Mouse (Mus musculus) heart, embryonic 11.5 days (tissue): ENCODE data around the gene Zfp462. TPM values are rescaled to one million over a fixed set of nuclear protein-coding genes. Genes with fewer than 3 reads are reported as not detected.

ENCODE experiments used
- ATAC-seq: fragments of 200-750 bp; cut with Nextera tagmentation; replicated peaks from 2 replicates; pipeline ENCODE4 v1.8.0; 2017; ENCODE audit warnings: moderate library complexity; ENCODE audit not compliant: insufficient number of reproducible peaks, low FRiP score, low TSS enrichment
- H3K27ac ChIP-seq: fragments of 300-500 bp; sonication (generic); 2 replicates; pipeline ENCODE4 v1.5.1; 2014; ENCODE audit warnings: mild to moderate bottlenecking, low read depth, low read length
- H3K27me3 ChIP-seq: fragments of 300-500 bp; sonication (generic); 2 replicates; pipeline ENCODE4 v1.6.1; 2014; ENCODE audit warnings: mild to moderate bottlenecking, low read length, mixed read lengths; ENCODE audit not compliant: control insufficient read depth, insufficient read depth
- H3K36me3 ChIP-seq: fragments of 300-500 bp; sonication (generic); 2 replicates; pipeline ENCODE4 v1.6.1; 2014; ENCODE audit warnings: mild to moderate bottlenecking, low read length, moderate library complexity, mixed read lengths; ENCODE audit not compliant: control insufficient read depth, insufficient read depth
- H3K4me1 ChIP-seq: fragments of 300-500 bp; sonication (generic); 2 replicates; pipeline ENCODE4 v1.6.1; 2014; ENCODE audit warnings: low read length; ENCODE audit not compliant: control insufficient read depth, insufficient read depth
- H3K4me2 ChIP-seq: fragments of 300-500 bp; sonication (generic); 2 replicates; pipeline ENCODE4 v1.6.1; 2014; ENCODE audit warnings: mild to moderate bottlenecking, moderate library complexity
- H3K4me3 ChIP-seq: fragments of 300-500 bp; sonication (generic); 2 replicates; pipeline ENCODE4 v1.5.1; 2014; ENCODE audit warnings: low read depth, low read length
- H3K9ac ChIP-seq: fragments of 300-500 bp; sonication (generic); 2 replicates; pipeline ENCODE4 v1.6.1; 2014; ENCODE audit warnings: mild to moderate bottlenecking, low read depth, low read length, moderate library complexity
- H3K9me3 ChIP-seq: fragments of 300-500 bp; sonication (generic); replicated peaks from 2 replicates; pipeline ENCODE4 v1.6.1; 2016; ENCODE audit warnings: low read length; ENCODE audit not compliant: control insufficient read depth
- WGBS: fragments of 180-500 bp; shearing (Covaris S2); extraction: QIAGEN DNeasy Blood & Tissue Kit; methylation state at CpG from one replicate; pipeline ENCODE4 v1.1.7; 2014; ENCODE audit not compliant: insufficient replicate concordance; 5-methylcytosine and 5-hydroxymethylcytosine counted together
- polyA plus RNA-seq: library from polyadenylated mRNA; unstranded; fragments of >200 nt; fragmentation: Nextera tagmentation; extraction: Ambion mirVana; gene quantifications from 2 replicates; pipeline ENCODE4 v1.2.1, GENCODE M21; 2014

Gene Zfp462
- polyA plus RNA-seq, 1 experiment from 2014 or later = 5.7 TPM

DNA sequence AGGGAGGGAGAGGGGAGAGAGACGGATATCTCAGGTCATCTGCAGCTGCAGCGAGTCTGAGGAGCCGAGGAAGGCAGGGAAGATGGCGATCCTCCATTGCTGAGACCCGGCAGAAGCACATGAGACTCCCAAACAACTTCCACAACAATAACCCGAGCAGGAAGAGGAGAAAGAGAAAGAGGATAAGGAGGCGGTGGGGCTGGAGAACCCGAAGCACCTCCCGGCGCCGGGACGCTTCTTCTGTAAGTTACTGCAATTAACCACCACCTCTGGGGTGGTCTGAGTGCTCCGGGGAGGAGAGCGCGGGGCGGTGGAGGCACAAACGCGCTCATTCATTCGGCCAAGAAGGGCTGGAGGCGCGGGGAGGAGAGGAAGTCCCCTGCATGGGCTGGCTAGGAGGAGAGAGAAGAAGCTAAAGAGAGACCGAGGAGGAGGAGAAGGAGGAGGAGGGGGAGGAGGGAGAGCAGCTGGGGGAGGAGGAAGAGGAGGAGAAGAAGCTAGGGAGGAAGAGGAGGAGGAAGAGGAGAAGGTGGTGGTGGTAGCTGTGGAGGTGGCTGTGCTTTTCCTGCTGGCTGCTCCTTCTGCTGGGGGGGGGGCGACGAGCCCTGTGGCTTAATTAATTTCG, 3.3 kb downstream of the Zfp462 start:
- H3K9ac ChIP-seq = peak overlapping the region; percentile 90
- no peaks in the 10 kb centered on the region for H3K27me3 ChIP-seq
- H3K9me3 ChIP-seq = no peaks in the 10 kb centered on the region
- WGBS = 2% methylated on average over 24 of the region's 25 CpGs
- peaks cover 11% of the 10 kb centered on the region for H3K4me1 ChIP-seq
- H3K4me3 ChIP-seq = peak overlapping the region; percentile 62
- peak overlapping the region; percentile 85 for H3K4me2 ChIP-seq
- no peaks in the 10 kb centered on the region for H3K36me3 ChIP-seq
- ATAC-seq = no peak; the same call in 1 of the 2 replicates
- H3K27ac ChIP-seq = peak overlapping the region; percentile 94

DNA sequence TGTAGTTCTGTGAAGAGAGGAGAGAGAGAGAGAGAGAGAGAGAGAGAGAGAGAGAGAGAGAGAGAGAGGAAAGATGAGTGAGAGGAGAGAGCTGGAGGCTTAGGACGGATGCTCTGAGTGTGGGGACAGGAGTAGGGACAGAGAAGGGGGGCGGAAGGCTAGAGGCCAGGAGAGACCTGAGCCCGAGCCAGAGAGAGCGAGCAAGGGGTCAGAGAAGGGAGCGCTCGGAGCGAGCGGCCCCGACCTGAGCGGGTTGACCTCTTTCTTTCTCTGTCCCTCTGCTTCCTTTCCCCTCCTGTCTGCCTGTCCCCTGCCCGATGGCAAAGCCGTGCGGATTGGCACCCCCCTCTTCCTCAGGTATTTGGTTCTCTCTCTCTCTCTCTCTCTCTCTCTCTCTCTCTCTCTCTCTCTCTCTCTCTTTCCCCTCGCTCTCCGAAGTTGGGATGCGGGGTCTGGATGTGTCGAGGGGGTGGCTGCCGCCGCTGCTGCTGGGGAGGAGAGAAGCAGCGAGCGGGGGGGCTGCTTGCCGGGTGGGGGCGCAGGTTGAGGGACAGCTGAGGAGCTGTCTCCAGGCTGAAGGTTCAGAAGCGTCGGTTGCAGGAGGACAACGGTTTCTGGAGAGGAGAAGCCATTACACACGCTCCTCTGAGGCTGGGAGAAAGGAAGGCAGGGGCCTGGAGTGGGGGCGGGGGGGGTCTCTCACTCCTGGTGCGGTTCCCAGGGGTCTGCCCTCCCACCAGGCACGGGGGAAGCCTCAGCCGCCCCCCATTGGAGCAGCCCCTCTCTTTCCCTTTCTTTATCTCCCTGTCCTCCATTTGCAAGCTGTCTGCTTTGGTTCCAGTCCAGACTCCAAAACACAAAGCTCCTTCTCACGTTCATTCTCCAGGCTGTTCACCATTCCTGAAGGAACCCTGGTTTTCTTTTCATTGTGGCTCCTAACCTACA, 4.0 kb downstream of the Zfp462 start:
- WGBS = 1% methylated on average over 19 of the region's 32 CpGs
- peak overlapping the region; percentile 62 for H3K4me3 ChIP-seq
- no peaks in the 10 kb centered on the region for H3K9me3 ChIP-seq
- H3K4me1 ChIP-seq = peaks cover 13% of the 10 kb centered on the region
- no peaks in the 10 kb centered on the region for H3K36me3 ChIP-seq
- peak overlapping the region; percentile 90 for H3K9ac ChIP-seq
- H3K4me2 ChIP-seq = peak overlapping the region; percentile 85
- H3K27me3 ChIP-seq = no peaks in the 10 kb centered on the region
- peak overlapping the region; percentile 94 for H3K27ac ChIP-seq
- ATAC-seq = peak; percentile 58

DNA sequence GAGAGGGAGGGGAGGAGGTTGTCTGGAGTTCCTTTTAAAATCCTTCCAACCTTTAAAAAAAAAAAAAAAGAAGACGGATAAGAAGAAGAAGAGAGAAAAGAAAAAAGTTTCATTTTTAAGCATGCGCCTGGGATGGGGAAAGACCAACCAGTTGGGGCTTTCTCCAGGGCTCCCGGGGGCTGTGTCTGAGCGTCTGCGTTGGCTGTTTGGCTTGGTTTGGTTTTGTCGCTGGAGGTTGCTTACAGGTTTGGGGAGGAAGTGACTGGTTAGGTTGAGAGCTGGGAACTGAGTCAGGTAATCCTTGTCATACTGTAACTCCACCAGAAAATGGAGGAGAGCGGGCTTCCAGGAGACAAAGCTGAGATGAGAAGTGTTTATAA, 4.7 kb downstream of the Zfp462 start:
- Histone ChIP-seq H3K4me3 (peak overlapping the region; percentile 62), H3K4me1 (peaks cover 16% of the 10 kb centered on the region), H3K27me3 (no peaks in the 10 kb centered on the region), H3K4me2 (peak overlapping the region; percentile 85), H3K36me3 (no peaks in the 10 kb centered on the region), H3K27ac (peak overlapping the region; percentile 94), H3K9me3 (no peaks in the 10 kb centered on the region), H3K9ac (peak overlapping the region; percentile 90)
- ATAC-seq = no peak
- WGBS = 15% methylated on average over 7 of the region's 7 CpGs

DNA sequence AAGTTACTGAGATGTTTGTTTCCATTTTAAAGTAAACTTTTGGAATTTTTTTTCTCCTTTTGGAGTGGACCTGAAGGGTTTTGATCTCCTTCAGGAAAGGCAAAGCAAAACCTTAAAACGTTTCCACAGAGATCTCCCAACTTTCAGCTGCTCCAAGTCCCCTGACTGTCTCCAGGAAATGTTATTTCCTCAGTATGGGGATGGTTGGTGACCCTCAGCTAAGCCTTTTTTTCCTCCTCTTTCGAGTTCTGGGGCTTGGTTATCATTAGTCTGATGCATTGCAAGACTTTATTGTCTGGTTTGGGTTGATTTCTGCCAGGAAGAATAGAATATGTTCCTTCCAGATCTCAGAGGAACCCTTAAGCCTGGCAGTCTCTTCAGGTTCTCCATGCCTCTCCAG, 5.3 kb downstream of the Zfp462 start:
- Histone ChIP-seq H3K27me3 (no peaks in the 10 kb centered on the region), H3K4me2 (peak overlapping the region; percentile 85), H3K4me3 (peak overlapping the region; percentile 62), H3K36me3 (no peaks in the 10 kb centered on the region), H3K9me3 (no peaks in the 10 kb centered on the region), H3K27ac (peak overlapping the region; percentile 94), H3K9ac (0 out of 2 replicates have a peak overlapping the region, but pooled peaks have one; percentile 90), H3K4me1 (peaks cover 16% of the 10 kb centered on the region)
- no peak for ATAC-seq
- WGBS = 21% methylated on average over 2 of the region's 2 CpGs

DNA sequence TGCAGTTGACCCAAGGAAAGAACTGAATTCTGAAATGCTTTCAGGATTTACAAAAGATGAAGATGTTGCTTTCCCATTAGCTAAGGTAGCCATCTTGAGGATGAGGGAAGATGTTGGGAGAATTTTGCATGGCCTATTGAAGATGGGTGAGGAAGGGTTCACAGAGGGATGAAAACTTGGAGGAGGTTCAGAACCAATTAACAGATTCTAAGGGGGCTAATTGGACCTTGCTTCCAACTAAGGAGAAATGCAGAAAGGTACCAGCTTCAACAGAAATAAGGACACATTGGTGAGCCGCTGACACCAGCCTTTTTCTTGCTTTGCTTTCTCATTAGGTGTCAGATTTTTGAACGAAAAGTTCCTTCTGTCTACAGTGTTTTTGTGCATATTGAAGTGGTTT, 6.0 kb downstream of the Zfp462 start:
- no peak for ATAC-seq
- Histone ChIP-seq H3K36me3 (no peaks in the 10 kb centered on the region), H3K9me3 (no peaks in the 10 kb centered on the region), H3K27me3 (no peaks in the 10 kb centered on the region), H3K9ac (no peak overlapping the region), H3K4me1 (peaks cover 16% of the 10 kb centered on the region), H3K27ac (no peak overlapping the region), H3K4me3 (no peak overlapping the region), H3K4me2 (no peak overlapping the region)
- WGBS = 81% methylated on average over 2 of the region's 2 CpGs

DNA sequence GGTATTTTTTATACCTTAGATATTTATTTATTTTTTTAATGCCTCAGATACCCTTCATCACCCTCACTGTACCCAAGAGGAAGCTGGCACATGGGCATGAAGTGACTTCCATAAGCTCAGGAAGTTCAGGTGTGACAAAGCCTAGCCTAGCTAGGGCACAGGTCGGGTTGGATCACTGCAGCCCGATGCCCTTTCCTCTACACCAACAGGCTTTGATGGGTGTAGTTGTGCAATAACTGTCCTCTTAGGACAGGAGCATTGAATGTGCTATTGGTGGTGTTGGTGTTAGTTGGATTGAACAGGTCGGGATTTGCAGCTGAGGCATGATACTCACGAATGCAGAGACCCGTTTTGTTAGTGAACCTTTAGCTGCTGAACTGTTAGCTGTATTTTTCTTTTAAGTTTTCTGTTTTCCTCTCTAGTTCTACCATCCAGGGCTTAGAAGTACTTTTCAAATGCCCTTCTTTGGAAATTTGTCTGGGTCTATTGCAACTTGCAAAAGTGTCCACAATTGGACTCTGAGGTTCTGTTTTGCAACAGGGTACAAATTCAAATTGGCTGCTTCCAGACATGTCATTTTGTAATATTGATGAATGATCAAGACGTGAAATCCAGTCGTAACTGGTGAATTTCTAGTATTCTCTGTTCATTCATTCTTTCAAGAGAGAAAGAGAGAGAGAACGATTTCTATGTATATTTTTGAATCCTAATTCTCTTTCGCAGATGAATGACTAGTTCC, 9.0 kb downstream of the Zfp462 start:
- H3K36me3 ChIP-seq = no peaks in the 10 kb centered on the region
- H3K4me1 ChIP-seq = peaks cover 16% of the 10 kb centered on the region
- no peaks in the 10 kb centered on the region for H3K9me3 ChIP-seq
- 83% methylated on average over 9 of the region's 9 CpGs for WGBS
- H3K4me3 ChIP-seq = no peak overlapping the region
- no peak overlapping the region for H3K9ac ChIP-seq
- H3K4me2 ChIP-seq = no peak overlapping the region
- no peaks in the 10 kb centered on the region for H3K27me3 ChIP-seq
- no peak overlapping the region for H3K27ac ChIP-seq
- ATAC-seq = no peak

DNA sequence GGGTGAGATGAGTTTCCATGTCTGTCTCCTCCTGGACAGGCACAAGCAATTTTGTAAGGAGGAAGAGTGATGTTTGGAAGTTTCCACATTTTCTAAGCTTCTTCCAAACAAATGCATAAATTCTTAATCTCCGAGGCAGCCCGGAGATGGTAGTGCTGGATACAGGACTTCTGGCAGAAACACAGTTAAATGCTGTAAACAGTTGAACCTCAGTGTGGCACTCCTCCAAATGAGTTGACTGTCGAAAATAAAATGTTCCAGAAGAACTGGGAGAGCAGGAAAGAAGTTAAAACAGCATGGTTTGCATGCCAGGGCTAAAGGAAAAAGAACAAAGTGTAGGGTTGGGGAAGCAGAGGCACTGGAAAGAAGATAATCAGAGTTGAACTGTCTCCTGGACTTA, 9.6 kb downstream of the Zfp462 start:
- 74% methylated on average over 3 of the region's 3 CpGs for WGBS
- no peak for ATAC-seq
- H3K27ac ChIP-seq = no peak overlapping the region

DNA sequence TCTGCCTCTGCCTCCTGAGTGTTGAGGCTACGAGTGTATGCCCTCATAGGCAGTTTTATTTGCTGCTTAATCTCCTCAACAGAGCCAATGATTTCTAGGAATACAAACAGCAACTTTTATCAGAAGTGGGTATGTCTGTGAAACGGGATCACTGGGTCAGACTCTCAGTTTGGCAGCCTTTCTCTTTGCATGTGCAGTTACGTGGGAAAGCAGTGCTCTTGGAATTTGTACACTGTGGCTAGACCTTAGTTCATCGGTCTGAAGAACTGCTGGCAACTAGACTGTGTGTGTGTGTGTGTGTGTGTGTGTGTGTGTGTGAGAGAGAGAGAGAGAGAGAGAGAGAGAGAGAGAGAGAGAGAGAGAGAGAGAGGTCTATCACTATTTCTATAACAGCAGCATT, 15.9 kb downstream of the Zfp462 start:
- Histone ChIP-seq H3K27ac (no peak overlapping the region), H3K36me3 (no peaks in the 10 kb centered on the region)
- WGBS = 76% methylated on average over 4 of the region's 4 CpGs

More for the DNA sequence above, 9.6 kb downstream of the Zfp462 start:
- no peaks in the 10 kb centered on the region for H3K27me3 ChIP-seq
- H3K4me3 ChIP-seq = no peak overlapping the region
- no peaks in the 10 kb centered on the region for H3K9me3 ChIP-seq
- H3K4me2 ChIP-seq = no peak overlapping the region
- H3K4me1 ChIP-seq = peaks cover 16% of the 10 kb centered on the region
- no peak overlapping the region for H3K9ac ChIP-seq
- H3K36me3 ChIP-seq = no peaks in the 10 kb centered on the region

More for the DNA sequence above, 15.9 kb downstream of the Zfp462 start:
- ATAC-seq = no peak
- no peaks in the 10 kb centered on the region for H3K9me3 ChIP-seq
- H3K27me3 ChIP-seq = no peaks in the 10 kb centered on the region
- H3K4me2 ChIP-seq = no peak overlapping the region
- peaks cover 20% of the 10 kb centered on the region for H3K4me1 ChIP-seq
- H3K9ac ChIP-seq = no peak overlapping the region
- H3K4me3 ChIP-seq = no peak overlapping the region
